Mouse (Mus musculus) heart, adult 18-20 months (tissue): ENCODE results near the gene Ifi205. TPM values are rescaled to one million over a fixed set of nuclear protein-coding genes. Genes with fewer than 3 reads are reported as not detected.
A peak's percentile ranks its signal among the peaks of the same experiment; 100 is the strongest.
"Not testable (repeated sequence)": the region's sequence is repeated elsewhere in the genome, so short reads cannot be mapped to it uniquely, and the experiment has no call there.

Experiments used
- DNase-seq, 2 experiments: peaks; one replicate each; pipeline ENCODE4 v3.0.0; 2021 to 2022; ENCODE audit warnings: mixed read lengths in 1 of 2
- long read RNA-seq, 2 experiments: library from polyadenylated mRNA; stranded (forward); transcript quantifications; one replicate each; pipeline ENCODE4 v2.0.0; 2021
- total RNA-seq, 2 experiments: library from RNA; stranded (reverse); gene quantifications; 2 replicates each; pipeline ENCODE4 v1.2.3; 2021

Gene Ifi205
- total RNA-seq: 10 to 100 TPM; 24.8 to 29.1 TPM
- long read RNA-seq, experiment 1, transcript Ifi205-201 (7 exons, 1,613 nt): major isoform, 13 of 14 reads
- long read RNA-seq, experiment 1, partial matches to known transcripts: 1 of 14 reads
- long read RNA-seq, experiment 1, other reads (novel, unspliced or antisense): 0 of 14 reads
- long read RNA-seq, experiment 2, transcript Ifi205-201 (7 exons, 1,613 nt): major isoform, 7 of 7 reads
- long read RNA-seq, experiment 2, partial matches to known transcripts: 0 of 7 reads
- long read RNA-seq, experiment 2, other reads (novel, unspliced or antisense): 0 of 7 reads

GRCm38 (mm10) chr1:174031698-174032097 is at the start of gene Ifi205:
Gene Ifi205 (minus strand): TSS chr1:174031810.
- DNase-seq: peak; percentile 70 to 71

- DNase-seq: no peak
These were observed 34.7 kb upstream of the Ifi205 start, which contains the start of gene Olfr430 for GRCm38 (mm10) chr1:174066305-174066704. Gene Olfr430 (plus strand): TSS chr1:174066605.

GRCm38 (mm10) chr1:174055248-174055647 is 23.6 kb upstream of the Ifi205 start:
- DNase-seq: no peak

GRCm38 (mm10) chr1:174052981-174053380 is 21.4 kb upstream of the Ifi205 start:
- no peak for DNase-seq

- DNase-seq: no peak
These were observed 20.4 kb upstream of the Ifi205 start for GRCm38 (mm10) chr1:174051931-174052536.

- DNase-seq: peak in 1 of 2 experiments; percentile 60
These were observed 19.9 kb upstream of the Ifi205 start for GRCm38 (mm10) chr1:174051515-174051914.

- no peak for DNase-seq
These were observed 18.9 kb upstream of the Ifi205 start for GRCm38 (mm10) chr1:174050532-174050931.

GRCm38 (mm10) chr1:174049357-174049756 is 17.7 kb upstream of the Ifi205 start:
- not testable (repeated sequence) for DNase-seq

- DNase-seq: no peak
These were observed 17.3 kb upstream of the Ifi205 start, which contains the start of gene Olfr432 for GRCm38 (mm10) chr1:174048893-174049292. Gene Olfr432 (plus strand): TSS chr1:174049205.

GRCm38 (mm10) chr1:174048227-174048626 is 16.6 kb upstream of the Ifi205 start:
- not testable (repeated sequence) for DNase-seq

- peak; percentile 65 to 80 for DNase-seq
These were observed 12.8 kb upstream of the Ifi205 start for GRCm38 (mm10) chr1:174044431-174044830.

- DNase-seq: not testable (repeated sequence)
These were observed 10.7 kb upstream of the Ifi205 start for GRCm38 (mm10) chr1:174042091-174042884.

- peak; percentile 89 for DNase-seq
These were observed 9.0 kb upstream of the Ifi205 start, which contains the start of gene Olfr433 for GRCm38 (mm10) chr1:174040523-174041177. Gene Olfr433 (plus strand): TSS chr1:174040705.

- peak; percentile 53 to 68 for DNase-seq
These were observed 6.9 kb upstream of the Ifi205 start for GRCm38 (mm10) chr1:174038480-174038879.

- DNase-seq: no peak
These were observed 4.2 kb upstream of the Ifi205 start for GRCm38 (mm10) chr1:174035841-174036240.

- not testable (repeated sequence) for DNase-seq
These were observed 24.6 kb downstream of the Ifi205 start for GRCm38 (mm10) chr1:174007050-174007449.

- not testable (repeated sequence) for DNase-seq
These were observed 27.1 kb downstream of the Ifi205 start for GRCm38 (mm10) chr1:174004352-174005109.

GRCm38 (mm10) chr1:173995003-173995402 is 36.6 kb downstream of the Ifi205 start:
- no peak for DNase-seq

- not testable (repeated sequence) for DNase-seq
These were observed 48.8 kb downstream of the Ifi205 start, which contains the start of gene Ifi202b for GRCm38 (mm10) chr1:173982694-173983305. Gene Ifi202b (minus strand): TSS chr1:173982744.

GRCm38 (mm10) chr1:173981038-173981437 is 50.6 kb downstream of the Ifi205 start:
- DNase-seq: not testable (repeated sequence)

GRCm38 (mm10) chr1:173977622-173978021 is 54.0 kb downstream of the Ifi205 start:
- DNase-seq: no peak
